Mouse (Mus musculus) left cerebral cortex, adult 6 months (tissue): Measurements from ENCODE around the gene Spin2-ps6. TPM values are rescaled to one million over a fixed set of nuclear protein-coding genes. Genes with fewer than 3 reads are reported as not detected.

Experiments
- long read RNA-seq, 2 experiments: library from polyadenylated mRNA; unstranded; transcript quantifications; one replicate each; pipeline ENCODE4 v2.0.0; 2019 to 2020
- polyA plus RNA-seq: library from polyadenylated mRNA; unstranded; fragments of <200 nt; fragmentation: Nextera tagmentation; gene quantifications from 2 replicates; pipeline ENCODE4 v1.2.3, GENCODE M21; 2021

Spin2-ps6 gene
- polyA plus RNA-seq = not detected in 2 replicates
- long read RNA-seq, experiment 1 = 0 reads
- long read RNA-seq, experiment 2 = 0 reads

GRCm38 (mm10) chrX:33234569-33234968 lies at the start of gene Spin2-ps6:
Spin2-ps6 (plus strand) TSS chrX:33234869.

Other genes with a start within 250 kb of the Spin2-ps6 start
- gene Btbd35f12, start 78.5 kb downstream of the Spin2-ps6 start, polyA plus RNA-seq = not detected in 2 replicates